In genomic region chr2:119618199-119618982, GRCm38 (mm10) we compare ENCODE assay signal across 7 mouse cellular contexts. TPM values are rescaled to one million over a fixed set of nuclear protein-coding genes. Genes with fewer than 3 reads are reported as not detected.
DNase-seq lines count a peak whose midpoint lies in the region; ATAC-seq lines count a peak whose summit lies in the region.

Gene Nusap1, plus strand, starts transcription at chr2:119618298.
Gene Oip5, minus strand, starts transcription at chr2:119618469.

- peak within 1 kb of the TSS; percentile 65 for H3K9ac ChIP-seq in embryonic facial prominence, embryonic 12.5 days
- peak within 1 kb of the TSS; percentile 78 for H3K9ac ChIP-seq in limb, embryonic 11.5 days (ENCODE audit: low read length)
- H3K9ac ChIP-seq in midbrain, embryonic 14.5 days (replicated peaks; ENCODE audit: low read length) = peak within 1 kb of the TSS; percentile 43; the same call in 1 of the 2 replicates

- H3K27ac ChIP-seq in embryonic facial prominence, embryonic 12.5 days = peak within 1 kb of the TSS; percentile 76
- H3K27ac ChIP-seq in limb, embryonic 11.5 days (replicated peaks; ENCODE audit: low read depth, low read length) = peak within 1 kb of the TSS; percentile 38
- H3K27ac ChIP-seq in midbrain, embryonic 14.5 days (replicated peaks; ENCODE audit: low read depth, low read length) = no peak within 1 kb of the TSS

- H3K4me3 ChIP-seq in embryonic facial prominence, embryonic 12.5 days = peak within 1 kb of the TSS; percentile 87
- peak within 1 kb of the TSS; percentile 84 for H3K4me3 ChIP-seq in limb, embryonic 11.5 days (ENCODE audit: low read depth, low read length)
- peak within 1 kb of the TSS; percentile 64 for H3K4me3 ChIP-seq in midbrain, embryonic 14.5 days (replicated peaks; ENCODE audit: low read depth, low read length)

- DNase-seq in adrenal gland, postnatal 25 days = peak; percentile 86
- DNase-seq in heart, adult 11 months = peak; percentile 99
- peak; percentile 91 for DNase-seq in kidney, adult 18-20 months
- DNase-seq in limb, embryonic 11.5 days (ENCODE audit: low spot score) = peak; percentile 94
- peak; percentile 98 for DNase-seq in midbrain, embryonic 14.5 days
- peak; percentile 83 to 84 for DNase-seq in spleen, adult 18-20 months

- H3K27me3 ChIP-seq in embryonic facial prominence, embryonic 12.5 days = no peaks in the 10 kb centered on the region
- H3K27me3 ChIP-seq in limb, embryonic 11.5 days (ENCODE audit: control insufficient read depth, insufficient read depth, low read length) = no peaks in the 10 kb centered on the region
- no peaks in the 10 kb centered on the region for H3K27me3 ChIP-seq in midbrain, embryonic 14.5 days (ENCODE audit: control insufficient read depth, insufficient read depth, low read length)

- peak; percentile 99 for ATAC-seq in embryonic facial prominence, embryonic 12.5 days (ENCODE audit: insufficient number of reproducible peaks, insufficient read depth, low FRiP score, low TSS enrichment)
- ATAC-seq in limb, embryonic 11.5 days (ENCODE audit: insufficient number of reproducible peaks, low FRiP score, low TSS enrichment, low read depth) = peak; percentile 99
- ATAC-seq in midbrain, embryonic 14.5 days (ENCODE audit: low FRiP score, low TSS enrichment) = peak; percentile 100

- WGBS in embryonic facial prominence, embryonic 12.5 days = under 1% methylated on average over 55 of the region's 55 CpGs
- WGBS in limb, embryonic 11.5 days = under 1% methylated on average over 55 of the region's 55 CpGs
- 0% methylated on average over 55 of the region's 55 CpGs for WGBS in midbrain, embryonic 14.5 days

- H3K36me3 ChIP-seq in embryonic facial prominence, embryonic 12.5 days = no peaks in the 10 kb centered on the region
- H3K36me3 ChIP-seq in limb, embryonic 11.5 days (ENCODE audit: control insufficient read depth, insufficient read depth, low read length) = peaks cover 2% of the 10 kb centered on the region; the same call in 1 of the 2 replicates
- no peaks in the 10 kb centered on the region for H3K36me3 ChIP-seq in midbrain, embryonic 14.5 days (ENCODE audit: control insufficient read depth, insufficient read depth, low read length)

- H3K4me1 ChIP-seq in embryonic facial prominence, embryonic 12.5 days = peaks cover 26% of the 10 kb centered on the region
- peaks cover 4% of the 10 kb centered on the region for H3K4me1 ChIP-seq in limb, embryonic 11.5 days (ENCODE audit: control insufficient read depth, insufficient read depth, low read length)
- peaks cover 10% of the 10 kb centered on the region; the same call in 1 of the 2 replicates for H3K4me1 ChIP-seq in midbrain, embryonic 14.5 days (ENCODE audit: control insufficient read depth, insufficient read depth, low read length)

- H3K4me2 ChIP-seq in embryonic facial prominence, embryonic 12.5 days (replicated peaks) = peak within 1 kb of the TSS; percentile 79
- peak within 1 kb of the TSS; percentile 61 for H3K4me2 ChIP-seq in limb, embryonic 11.5 days (ENCODE audit: low read depth, severe bottlenecking)
- peak within 1 kb of the TSS; percentile 95 for H3K4me2 ChIP-seq in midbrain, embryonic 14.5 days (ENCODE audit: low read length)

- no peaks in the 10 kb centered on the region for H3K9me3 ChIP-seq in embryonic facial prominence, embryonic 12.5 days
- H3K9me3 ChIP-seq in limb, embryonic 11.5 days (ENCODE audit: control insufficient read depth, low read length) = no peaks in the 10 kb centered on the region
- no peaks in the 10 kb centered on the region for H3K9me3 ChIP-seq in midbrain, embryonic 14.5 days (ENCODE audit: control insufficient read depth, low read length)

RNA-seq across cellular contexts. Expression of gene Nusap1, which starts in this region (rescaled TPM):
- total RNA-seq in adrenal gland, postnatal 25 days (2021) = 6.2 and 6.5 TPM in 2 replicates
- 75.1 and 82.1 TPM in 2 replicates for polyA plus RNA-seq in embryonic facial prominence, embryonic 12.5 days (2016; fragmentation: Nextera tagmentation; extraction: Ambion mirVana)
- 90.4 and 94.3 TPM in 2 replicates for polyA plus RNA-seq in limb, embryonic 11.5 days (2014; fragmentation: Nextera tagmentation; extraction: Ambion mirVana)
- 11.0 and 19.4 TPM in 2 replicates for polyA plus RNA-seq in midbrain, embryonic 14.5 days (2014; fragmentation: Nextera tagmentation; extraction: Ambion mirVana)

RNA-seq across cellular contexts. Expression of gene Oip5, which starts in this region (rescaled TPM):
- 3.0 and 4.2 TPM in 2 replicates for total RNA-seq in adrenal gland, postnatal 25 days (2021)
- 27.0 and 27.1 TPM in 2 replicates for polyA plus RNA-seq in embryonic facial prominence, embryonic 12.5 days (2016; fragmentation: Nextera tagmentation; extraction: Ambion mirVana)
- 33.0 and 35.6 TPM in 2 replicates for polyA plus RNA-seq in limb, embryonic 11.5 days (2014; fragmentation: Nextera tagmentation; extraction: Ambion mirVana)
- polyA plus RNA-seq in midbrain, embryonic 14.5 days (2014; fragmentation: Nextera tagmentation; extraction: Ambion mirVana) = 4.2 and 6.2 TPM in 2 replicates
